Mouse (Mus musculus) mouse trophoblast stem cell (cell line): ENCODE data around the gene Gm10058.
"Not testable (repeated sequence)": the region's sequence is repeated elsewhere in the genome, so short reads cannot be mapped to it uniquely, and the experiment has no call there.

Experiments used
- in situ Hi-C, 2 experiments: fragments of 300-500 bp; cut with MseI, MboI; formaldehyde crosslinking; loops; 2 replicates in 1 of 2; 3 replicates in 1 of 2; pipeline ENCODE4 v1.15.1; 2025

Gene Gm10058

DNA sequence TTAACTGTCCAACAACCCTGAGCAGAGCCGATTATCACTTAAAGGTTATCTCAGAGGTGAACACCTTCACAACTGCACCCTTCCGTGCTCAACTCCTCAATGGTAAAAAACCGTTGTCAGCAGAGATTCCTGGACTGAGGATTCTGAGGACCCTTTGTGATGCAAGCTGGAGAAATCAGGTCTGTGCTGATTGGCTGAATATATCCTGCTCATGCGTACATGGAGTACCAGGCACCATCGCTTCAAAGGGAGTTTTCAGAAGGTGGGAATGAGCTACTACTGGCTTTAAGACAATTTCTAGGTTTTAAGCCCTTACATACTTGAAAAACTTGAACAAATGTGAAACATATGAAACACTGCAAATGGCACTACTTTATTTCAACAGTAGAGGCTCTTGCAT, at the start of gene Gm10058:
TSS of gene Gm10058 (minus strand) at position 101 of the 400 bp plus-strand sequence.
- in situ Hi-C loops, result not testable (repeated sequence)
